Mouse (Mus musculus): Measurements from ENCODE around the gene Fuk.
"Not testable (repeated sequence)": the region's sequence is repeated elsewhere in the genome, so short reads cannot be mapped to it uniquely, and the experiment has no call there.

DNA sequence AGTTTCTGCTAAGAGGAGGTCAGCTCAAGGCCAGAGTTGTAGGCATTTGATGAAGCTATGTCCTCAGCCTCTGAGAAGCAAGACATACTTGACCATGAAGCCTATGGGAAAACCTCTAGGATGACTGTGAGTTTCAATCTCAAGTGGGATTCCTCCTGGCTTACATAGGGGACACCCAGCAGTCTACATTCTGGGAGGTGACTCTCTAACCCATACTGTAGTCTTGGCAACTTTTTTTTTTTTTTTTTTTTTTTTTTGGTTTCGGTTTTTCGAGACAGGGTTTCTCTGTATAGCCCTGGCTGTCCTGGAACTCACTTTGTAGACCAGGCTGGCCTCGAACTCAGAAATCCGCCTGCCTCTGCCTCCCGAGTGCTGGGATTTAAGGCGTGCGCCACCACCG, 27.4 kb upstream of the Fuk start:
- not testable (repeated sequence) for TF ChIP-seq EP300, CTCF (IDR thresholded peaks at IDR 0.05; ENCODE audit: low read depth)

Data from liver, postnatal 0 days (tissue).